Mouse (Mus musculus) kidney, embryonic 14.5 days (tissue): ENCODE results near the gene Sgf29. TPM values are rescaled to one million over a fixed set of nuclear protein-coding genes. Genes with fewer than 3 reads are reported as not detected.

Source experiments
- ATAC-seq: fragments of 200-750 bp; cut with Nextera tagmentation; 2 replicates; pipeline ENCODE4 v1.8.0; 2017; ENCODE audit warnings: moderate number of reproducible peaks, mild to moderate bottlenecking, moderate TSS enrichment, moderate library complexity; ENCODE audit not compliant: low FRiP score, low TSS enrichment
- H3K27ac ChIP-seq: fragments of 300-500 bp; sonication (generic); 2 replicates; pipeline ENCODE4 v1.5.1; 2014; ENCODE audit warnings: low read depth, mild to moderate bottlenecking, low read length, moderate library complexity, mixed read lengths
- H3K27me3 ChIP-seq: fragments of 300-500 bp; sonication (generic); 2 replicates; pipeline ENCODE4 v1.6.1; 2014; ENCODE audit warnings: mild to moderate bottlenecking, low read length; ENCODE audit not compliant: control insufficient read depth, insufficient read depth
- H3K36me3 ChIP-seq: fragments of 300-500 bp; sonication (generic); 2 replicates; pipeline ENCODE4 v1.6.1; 2014; ENCODE audit warnings: low read length, mixed read lengths; ENCODE audit not compliant: control insufficient read depth, insufficient read depth
- H3K4me1 ChIP-seq: fragments of 300-500 bp; sonication (generic); 2 replicates; pipeline ENCODE4 v1.6.1; 2014; ENCODE audit warnings: low read length, mixed read lengths; ENCODE audit not compliant: control insufficient read depth, insufficient read depth
- H3K4me2 ChIP-seq: fragments of 300-500 bp; sonication (generic); replicated peaks from 2 replicates; pipeline ENCODE4 v1.6.1; 2014; ENCODE audit warnings: low read depth, mild to moderate bottlenecking, low read length
- H3K4me3 ChIP-seq: fragments of 300-500 bp; sonication (generic); 2 replicates; pipeline ENCODE4 v1.5.1; 2014; ENCODE audit warnings: mild to moderate bottlenecking, low read length
- H3K9ac ChIP-seq: fragments of 300-500 bp; sonication (generic); 2 replicates; pipeline ENCODE4 v1.6.1; 2014; ENCODE audit warnings: low read depth, mild to moderate bottlenecking, low read length, moderate library complexity
- H3K9me3 ChIP-seq: fragments of 300-500 bp; sonication (generic); 2 replicates; pipeline ENCODE4 v1.6.1; 2016; ENCODE audit warnings: low read length; ENCODE audit not compliant: control insufficient read depth
- WGBS: fragments of 180-500 bp; shearing (Covaris S2); extraction: QIAGEN DNeasy Blood & Tissue Kit; methylation state at CpG from one replicate; pipeline ENCODE4 v1.1.7; 2014; 5-methylcytosine and 5-hydroxymethylcytosine counted together
- polyA plus RNA-seq: library from polyadenylated mRNA; unstranded; fragments of >200 nt; fragmentation: Nextera tagmentation; extraction: Ambion mirVana; gene quantifications from 2 replicates; pipeline ENCODE4 v1.2.1, GENCODE M21; 2014

The Sgf29 gene
- polyA plus RNA-seq, 1 experiment from 2014 or later = 35.6 TPM

- no peaks in the 10 kb centered on the region for H3K9me3 ChIP-seq
- ATAC-seq = no peak
- WGBS = 89% methylated on average over 3 of the region's 3 CpGs
- no peaks in the 10 kb centered on the region for H3K27me3 ChIP-seq
- H3K4me1 ChIP-seq = no peaks in the 10 kb centered on the region
- H3K4me2 ChIP-seq = no peak overlapping the region
- H3K36me3 ChIP-seq = peaks cover 21% of the 10 kb centered on the region
- no peak overlapping the region for H3K27ac ChIP-seq
- H3K9ac ChIP-seq = no peak overlapping the region
- H3K4me3 ChIP-seq = no peak overlapping the region
Observed at GRCm38 (mm10) chr7:126689021-126689420, 39.9 kb downstream of the Sgf29 start.

GRCm38 (mm10) chr7:126690737-126691136 lies 41.6 kb downstream of the Sgf29 start:
- H3K9ac ChIP-seq = no peak overlapping the region
- H3K4me2 ChIP-seq = no peak overlapping the region
- no peak for ATAC-seq
- no peak overlapping the region for H3K27ac ChIP-seq
- peaks cover 6% of the 10 kb centered on the region; the same call in 1 of the 2 replicates for H3K4me1 ChIP-seq
- no peaks in the 10 kb centered on the region for H3K9me3 ChIP-seq
- WGBS = 91% methylated on average over 3 of the region's 3 CpGs
- no peak overlapping the region for H3K4me3 ChIP-seq
- H3K27me3 ChIP-seq = no peaks in the 10 kb centered on the region
- peaks cover 21% of the 10 kb centered on the region for H3K36me3 ChIP-seq

- Histone ChIP-seq H3K4me3 (no peak overlapping the region), H3K9me3 (no peaks in the 10 kb centered on the region), H3K4me1 (peaks cover 11% of the 10 kb centered on the region), H3K27ac (no peak overlapping the region), H3K4me2 (no peak overlapping the region), H3K9ac (no peak overlapping the region), H3K36me3 (peaks cover 21% of the 10 kb centered on the region), H3K27me3 (no peaks in the 10 kb centered on the region)
- 82% methylated on average over 5 of the region's 5 CpGs for WGBS
- no peak for ATAC-seq
Observed at GRCm38 (mm10) chr7:126691676-126692075, 42.6 kb downstream of the Sgf29 start.

GRCm38 (mm10) chr7:126692426-126692825 lies 43.3 kb downstream of the Sgf29 start:
- no peak for ATAC-seq
- Histone ChIP-seq H3K9ac (no peak overlapping the region), H3K27me3 (no peaks in the 10 kb centered on the region), H3K36me3 (peaks cover 21% of the 10 kb centered on the region), H3K4me1 (peaks cover 17% of the 10 kb centered on the region), H3K4me3 (no peak overlapping the region), H3K9me3 (no peaks in the 10 kb centered on the region), H3K27ac (no peak overlapping the region), H3K4me2 (no peak overlapping the region)
- 96% methylated on average over 26 of the region's 26 CpGs for WGBS

GRCm38 (mm10) chr7:126693256-126693655 lies 44.1 kb downstream of the Sgf29 start:
- Histone ChIP-seq H3K4me3 (no peak overlapping the region), H3K9ac (no peak overlapping the region), H3K27ac (no peak overlapping the region), H3K4me2 (no peak overlapping the region), H3K4me1 (peaks cover 17% of the 10 kb centered on the region), H3K27me3 (no peaks in the 10 kb centered on the region), H3K36me3 (peaks cover 21% of the 10 kb centered on the region), H3K9me3 (no peaks in the 10 kb centered on the region)
- WGBS = 45% methylated on average over 3 of the region's 3 CpGs
- ATAC-seq = no peak

- Histone ChIP-seq H3K27me3 (no peaks in the 10 kb centered on the region), H3K4me3 (no peak overlapping the region), H3K4me2 (no peak overlapping the region), H3K27ac (no peak overlapping the region), H3K36me3 (peaks cover 21% of the 10 kb centered on the region), H3K4me1 (peaks cover 17% of the 10 kb centered on the region), H3K9ac (no peak overlapping the region), H3K9me3 (no peaks in the 10 kb centered on the region)
- ATAC-seq = no peak
- 87% methylated on average over 7 of the region's 7 CpGs for WGBS
Observed at GRCm38 (mm10) chr7:126693781-126694180, 44.7 kb downstream of the Sgf29 start.

- Histone ChIP-seq H3K9me3 (no peaks in the 10 kb centered on the region), H3K4me3 (peak overlapping the region; percentile 73), H3K27me3 (no peaks in the 10 kb centered on the region), H3K36me3 (peaks cover 21% of the 10 kb centered on the region), H3K4me1 (peaks cover 17% of the 10 kb centered on the region), H3K9ac (peak overlapping the region; percentile 74; the same call in 1 of the 2 replicates), H3K27ac (no peak overlapping the region), H3K4me2 (peak overlapping the region; percentile 58)
- 28% methylated on average over 10 of the region's 10 CpGs for WGBS
- no peak for ATAC-seq
Observed at GRCm38 (mm10) chr7:126694441-126695051, 45.4 kb downstream of the Sgf29 start.

- Histone ChIP-seq H3K9ac (peak within 1 kb of the TSS; percentile 75), H3K4me1 (peaks cover 17% of the 10 kb centered on the region), H3K36me3 (peaks cover 23% of the 10 kb centered on the region), H3K4me3 (peak within 1 kb of the TSS; percentile 73), H3K4me2 (peak within 1 kb of the TSS; percentile 94), H3K27ac (peak within 1 kb of the TSS; percentile 96), H3K9me3 (no peaks in the 10 kb centered on the region), H3K27me3 (no peaks in the 10 kb centered on the region)
- ATAC-seq = peak; percentile 50
- under 1% methylated on average over 31 of the region's 31 CpGs for whole genome bisulfite sequencing
Observed at GRCm38 (mm10) chr7:126695210-126695611, 46.1 kb downstream of the Sgf29 start, which contains the start of gene Bola2. Bola2 (plus strand) TSS chr7:126695401.

- Histone ChIP-seq H3K27ac (peak within 1 kb of the TSS; percentile 96), H3K4me2 (peak within 1 kb of the TSS; percentile 94), H3K9ac (peak within 1 kb of the TSS; percentile 75), H3K27me3 (no peaks in the 10 kb centered on the region), H3K9me3 (no peaks in the 10 kb centered on the region), H3K4me1 (peaks cover 17% of the 10 kb centered on the region), H3K36me3 (peaks cover 22% of the 10 kb centered on the region), H3K4me3 (peak within 1 kb of the TSS; percentile 73)
- WGBS = under 1% methylated on average over 40 of the region's 40 CpGs
- ATAC-seq = peak; percentile 96
Observed at GRCm38 (mm10) chr7:126695631-126696207, 46.6 kb downstream of the Sgf29 start, which contains the start of gene Slx1b. Slx1b (minus strand) TSS chr7:126695784.
